Mouse (Mus musculus): ENCODE data around the gene Hist1h2bj. TPM values are rescaled to one million over a fixed set of nuclear protein-coding genes. Genes with fewer than 3 reads are reported as not detected.

The Hist1h2bj gene
- polyA plus RNA-seq, 1 experiment from 2014 or later = 14.3 TPM

GRCm38 (mm10) chr13:22001346-22001745 lies 41.7 kb upstream of the Hist1h2bj start:
- no peak for ATAC-seq (ENCODE audit: insufficient number of reproducible peaks, insufficient read depth, low FRiP score, low TSS enrichment, low read depth)
- Histone ChIP-seq H3K4me1 (peaks cover 9% of the 10 kb centered on the region), H3K9me3 (no peaks in the 10 kb centered on the region), H3K27me3 (peaks cover 100% of the 10 kb centered on the region), H3K9ac (no peak overlapping the region), H3K36me3 (no peaks in the 10 kb centered on the region), H3K4me3 (no peak overlapping the region), H3K4me2 (no peak overlapping the region), H3K27ac (no peak overlapping the region)
- WGBS = 47% methylated on average over 2 of the region's 2 CpGs

GRCm38 (mm10) chr13:22001823-22002222 lies 41.2 kb upstream of the Hist1h2bj start:
- Histone ChIP-seq H3K36me3 (no peaks in the 10 kb centered on the region), H3K27ac (no peak overlapping the region), H3K4me1 (peaks cover 14% of the 10 kb centered on the region), H3K4me3 (no peak overlapping the region), H3K4me2 (no peak overlapping the region), H3K27me3 (peaks cover 100% of the 10 kb centered on the region), H3K9me3 (no peaks in the 10 kb centered on the region), H3K9ac (no peak overlapping the region)
- no peak for ATAC-seq (ENCODE audit: insufficient number of reproducible peaks, insufficient read depth, low FRiP score, low TSS enrichment, low read depth)
- WGBS = 20% methylated on average over 5 of the region's 5 CpGs

- Histone ChIP-seq H3K4me3 (peak overlapping the region; percentile 59), H3K27ac (no peak overlapping the region), H3K36me3 (no peaks in the 10 kb centered on the region), H3K4me1 (peaks cover 18% of the 10 kb centered on the region), H3K27me3 (peaks cover 100% of the 10 kb centered on the region), H3K9me3 (no peaks in the 10 kb centered on the region), H3K4me2 (peak overlapping the region; percentile 95), H3K9ac (peak overlapping the region; percentile 68)
- peak; percentile 77 for ATAC-seq (ENCODE audit: insufficient number of reproducible peaks, insufficient read depth, low FRiP score, low TSS enrichment, low read depth)
- under 1% methylated on average over 45 of the region's 45 CpGs for WGBS
Observed at GRCm38 (mm10) chr13:22005605-22006333, 37.2 kb upstream of the Hist1h2bj start.

GRCm38 (mm10) chr13:22006334-22007120 lies 36.5 kb upstream of the Hist1h2bj start:
- peak overlapping the region; percentile 59 for H3K4me3 ChIP-seq
- H3K4me1 ChIP-seq = peaks cover 18% of the 10 kb centered on the region
- H3K36me3 ChIP-seq = no peaks in the 10 kb centered on the region
- no peaks in the 10 kb centered on the region for H3K9me3 ChIP-seq
- no peak overlapping the region for H3K27ac ChIP-seq
- under 1% methylated on average over 38 of the region's 38 CpGs for WGBS
- peak; percentile 83 for ATAC-seq (ENCODE audit: insufficient number of reproducible peaks, insufficient read depth, low FRiP score, low TSS enrichment, low read depth)
- H3K27me3 ChIP-seq = peaks cover 98% of the 10 kb centered on the region
- H3K9ac ChIP-seq = peak overlapping the region; percentile 68
- peak overlapping the region; percentile 95 for H3K4me2 ChIP-seq

GRCm38 (mm10) chr13:22007121-22007510 lies 35.9 kb upstream of the Hist1h2bj start:
- peaks cover 18% of the 10 kb centered on the region for H3K4me1 ChIP-seq
- ATAC-seq (ENCODE audit: insufficient number of reproducible peaks, insufficient read depth, low FRiP score, low TSS enrichment, low read depth) = no peak
- no peaks in the 10 kb centered on the region for H3K36me3 ChIP-seq
- H3K27me3 ChIP-seq = peaks cover 96% of the 10 kb centered on the region
- peak overlapping the region; percentile 55; the same call in 1 of the 2 replicates for H3K9ac ChIP-seq
- H3K4me3 ChIP-seq = peak overlapping the region; percentile 59
- no peaks in the 10 kb centered on the region for H3K9me3 ChIP-seq
- 1% methylated on average over 18 of the region's 18 CpGs for WGBS
- H3K27ac ChIP-seq = no peak overlapping the region
- peak overlapping the region; percentile 95 for H3K4me2 ChIP-seq

GRCm38 (mm10) chr13:22007872-22008271 lies 35.1 kb upstream of the Hist1h2bj start:
- 47% methylated on average over 7 of the region's 7 CpGs for WGBS
- H3K36me3 ChIP-seq = no peaks in the 10 kb centered on the region
- no peak for ATAC-seq (ENCODE audit: insufficient number of reproducible peaks, insufficient read depth, low FRiP score, low TSS enrichment, low read depth)
- H3K27me3 ChIP-seq = peaks cover 96% of the 10 kb centered on the region
- H3K4me1 ChIP-seq = peaks cover 18% of the 10 kb centered on the region
- H3K9me3 ChIP-seq = no peaks in the 10 kb centered on the region
- H3K27ac ChIP-seq = no peak overlapping the region
- no peak overlapping the region for H3K9ac ChIP-seq
- H3K4me3 ChIP-seq = no peak overlapping the region
- H3K4me2 ChIP-seq = no peak overlapping the region

GRCm38 (mm10) chr13:22008707-22009106 lies 34.3 kb upstream of the Hist1h2bj start:
- no peaks in the 10 kb centered on the region for H3K9me3 ChIP-seq
- no peak overlapping the region for H3K9ac ChIP-seq
- H3K27me3 ChIP-seq = peaks cover 93% of the 10 kb centered on the region
- H3K27ac ChIP-seq = no peak overlapping the region
- H3K4me3 ChIP-seq = no peak overlapping the region
- no peak for ATAC-seq (ENCODE audit: insufficient number of reproducible peaks, insufficient read depth, low FRiP score, low TSS enrichment, low read depth)
- H3K36me3 ChIP-seq = no peaks in the 10 kb centered on the region
- WGBS = 77% methylated on average over 3 of the region's 3 CpGs
- H3K4me1 ChIP-seq = peaks cover 18% of the 10 kb centered on the region
- H3K4me2 ChIP-seq = no peak overlapping the region

GRCm38 (mm10) chr13:22009642-22010041 lies 33.4 kb upstream of the Hist1h2bj start, which contains the start of gene Prss16:
TSS of gene Prss16 (minus strand) at chr13:22009742.
- ATAC-seq (ENCODE audit: insufficient number of reproducible peaks, insufficient read depth, low FRiP score, low TSS enrichment, low read depth) = no peak
- Histone ChIP-seq H3K27ac (no peak within 1 kb of the TSS), H3K4me2 (no peak within 1 kb of the TSS)

GRCm38 (mm10) chr13:22013716-22014115 lies 29.3 kb upstream of the Hist1h2bj start:
- Histone ChIP-seq H3K4me2 (peak overlapping the region; percentile 31; the same call in 1 of the 2 replicates), H3K4me1 (peaks cover 6% of the 10 kb centered on the region; the same call in 1 of the 2 replicates), H3K4me3 (no peak overlapping the region), H3K9me3 (no peaks in the 10 kb centered on the region), H3K36me3 (no peaks in the 10 kb centered on the region), H3K9ac (no peak overlapping the region), H3K27me3 (peaks cover 86% of the 10 kb centered on the region), H3K27ac (no peak overlapping the region)
- WGBS = 23% methylated on average over 13 of the region's 13 CpGs
- ATAC-seq (ENCODE audit: insufficient number of reproducible peaks, insufficient read depth, low FRiP score, low TSS enrichment, low read depth) = no peak

More at GRCm38 (mm10) chr13:22009642-22010041, 33.4 kb upstream of the Hist1h2bj start, which contains the start of gene Prss16:
- Histone ChIP-seq H3K4me1 (peaks cover 22% of the 10 kb centered on the region), H3K4me3 (no peak within 1 kb of the TSS), H3K36me3 (no peaks in the 10 kb centered on the region), H3K9me3 (no peaks in the 10 kb centered on the region), H3K9ac (no peak within 1 kb of the TSS), H3K27me3 (peaks cover 93% of the 10 kb centered on the region)
- WGBS = 32% methylated on average over 7 of the region's 7 CpGs

- Histone ChIP-seq H3K4me1 (peaks cover 6% of the 10 kb centered on the region; the same call in 1 of the 2 replicates), H3K36me3 (no peaks in the 10 kb centered on the region), H3K4me3 (peak overlapping the region; percentile 19), H3K27me3 (peaks cover 86% of the 10 kb centered on the region), H3K9ac (no peak overlapping the region), H3K27ac (no peak overlapping the region), H3K4me2 (peak overlapping the region; percentile 31), H3K9me3 (no peaks in the 10 kb centered on the region)
- ATAC-seq (ENCODE audit: insufficient number of reproducible peaks, insufficient read depth, low FRiP score, low TSS enrichment, low read depth) = no peak
- WGBS = 20% methylated on average over 17 of the region's 17 CpGs
Observed at GRCm38 (mm10) chr13:22014411-22014845, 28.6 kb upstream of the Hist1h2bj start.

GRCm38 (mm10) chr13:22015479-22016450 lies 27.2 kb upstream of the Hist1h2bj start:
- H3K4me1 ChIP-seq = peaks cover 10% of the 10 kb centered on the region
- no peak overlapping the region for H3K4me2 ChIP-seq
- no peak overlapping the region for H3K27ac ChIP-seq
- no peaks in the 10 kb centered on the region for H3K36me3 ChIP-seq
- no peak overlapping the region for H3K9ac ChIP-seq
- H3K4me3 ChIP-seq = no peak overlapping the region
- peaks cover 86% of the 10 kb centered on the region for H3K27me3 ChIP-seq
- WGBS = 14% methylated on average over 27 of the region's 27 CpGs
- H3K9me3 ChIP-seq = no peaks in the 10 kb centered on the region
- ATAC-seq (ENCODE audit: insufficient number of reproducible peaks, insufficient read depth, low FRiP score, low TSS enrichment, low read depth) = no peak

Measured in embryonic facial prominence, embryonic 13.5 days (tissue).